ENCODE assay signal across 39 mouse cellular contexts in the genomic region with DNA sequence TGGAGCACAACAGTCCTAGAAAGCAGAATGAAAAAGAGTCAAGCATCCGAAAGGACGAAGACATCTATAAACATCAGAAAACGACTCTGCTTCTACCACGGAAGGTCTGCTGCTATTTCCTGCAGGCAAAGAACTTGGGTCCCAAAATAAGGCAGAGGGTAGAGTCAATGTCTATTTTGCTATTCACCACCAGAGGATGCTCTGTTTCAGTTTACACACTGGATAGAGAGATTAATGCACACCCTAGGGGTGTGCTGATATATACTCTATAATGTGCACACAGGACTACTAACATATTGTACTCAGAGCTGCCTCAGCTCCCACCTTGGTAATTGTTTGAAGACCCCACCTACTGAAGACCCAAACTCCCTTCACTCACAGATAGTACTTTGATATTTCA. TPM values are rescaled to one million over a fixed set of nuclear protein-coding genes. Genes with fewer than 3 reads are reported as not detected.
DNase-seq lines count a peak whose midpoint lies in the region; ATAC-seq and TF ChIP-seq lines count a peak whose summit lies in the region.
"Had no signal": no experiment of that assay in that cellular context is flagged by ENCODE, and none has a peak within 500 bp of the region (broad histone marks: within the 10 kb centered on the region; RNA-seq: fewer than 3 reads in every experiment).

No protein-coding gene starts in this region.

- no peak overlapping the region for H3K4me3 ChIP-seq in left cerebral cortex, adult 2 months
- H3K4me3 ChIP-seq in CH12.LX (replicated peaks in 1 of 3; ENCODE audit: low read depth in 2 of 3, low read length in 2 of 3, poor library complexity in 1 of 3): no peak overlapping the region
- H3K4me3 ChIP-seq: hindbrain, embryonic 15.5 days; midbrain, embryonic 15.5 days; neural tube, embryonic 12.5 days had no signal

- no peak for TF ChIP-seq POLR2A in CH12.LX (IDR thresholded peaks at IDR 0.05; ENCODE audit: low read depth, low read length)

- no peak for DNase-seq in left cerebral cortex, adult 2 months (ENCODE audit: extremely low spot score in 1 of 2, low spot score in 2 of 2)
- no peak for DNase-seq in left cerebral cortex, postnatal 4 days
- DNase-seq in 416B (ENCODE audit: low read depth) (peak; percentile 45), CH12.LX (ENCODE audit: extremely low read depth) (peak; percentile 12)
- no peak for DNase-seq in cerebellum, adult 9-10 months
- no peak for DNase-seq in adrenal gland, postnatal 10 days
- DNase-seq: adrenal gland, postnatal 25 days; cerebellum, adult 11-12 months; cerebellum, postnatal 10 days; gastrocnemius, adult 2 months; gastrocnemius, postnatal 36 days; heart, adult 18-20 months; kidney, adult 9 months; kidney, postnatal 10 days; lung, postnatal 4 days; thymus, postnatal 14 days had no signal

- in situ Hi-C loops in CH12.LX (cut with MboI; ENCODE audit: low pct_ligation_motif_present, low pct_unique_long_range_greater_than_20kb, low sequenced_read_pairs): no loop called here

- peak; percentile 27; the same call in 1 of the 2 replicates for TF ChIP-seq CTCF in left cerebral cortex, adult 2 months (IDR thresholded peaks at IDR 0.05)
- TF ChIP-seq CTCF in CH12.LX (conservative IDR thresholded peaks at IDR 0.05 in 1 of 2, IDR thresholded peaks at IDR 0.05 in 1 of 2; ENCODE audit: low read depth in 2 of 2, low read length in 2 of 2): peak; percentile 38 to 59; a peak in 3 of 4 replicates

- no peak overlapping the region for H3K4me2 ChIP-seq in CH12.LX (ENCODE audit: insufficient read depth, low read depth, poor library complexity, severe bottlenecking)

- H3K27me3 ChIP-seq in CH12.LX (replicated peaks): no peaks in the 10 kb centered on the region
- H3K27me3 ChIP-seq: heart, embryonic 12.5 days; hindbrain, embryonic 15.5 days; liver, embryonic 15.5 days; lung, embryonic 15.5 days; midbrain, embryonic 15.5 days; neural tube, embryonic 12.5 days had no signal

- peaks cover 4 to 21% of the 10 kb centered on the region in 2 experiments for H3K4me1 ChIP-seq in CH12.LX (ENCODE audit: control insufficient read depth in 1 of 2, insufficient read depth in 2 of 2)
- H3K4me1 ChIP-seq: hindbrain, embryonic 15.5 days; midbrain, embryonic 15.5 days; neural tube, embryonic 12.5 days had no signal

- TF ChIP-seq RAD21 in CH12.LX (IDR thresholded peaks at IDR 0.05; ENCODE audit: low read depth, low read length): peak; percentile 18

- H3K9me3 ChIP-seq in CH12.LX (replicated peaks; ENCODE audit: low read length): no peaks in the 10 kb centered on the region
- H3K9me3 ChIP-seq: heart, embryonic 12.5 days; hindbrain, embryonic 15.5 days; liver, embryonic 15.5 days; lung, embryonic 15.5 days; midbrain, embryonic 15.5 days; neural tube, embryonic 12.5 days had no signal

- dilution Hi-C loops in CH12.LX (cut with MboI; ENCODE audit: extremely low pct_ligation_motif_present, extremely low pct_unique_long_range_greater_than_20kb, low sequenced_read_pairs): no loop called here

- no peaks in the 10 kb centered on the region; the same call in 1 of the 2 replicates for H3K79me2 ChIP-seq in CH12.LX (replicated peaks; ENCODE audit: control insufficient read depth, extremely low read depth, insufficient read depth, poor library complexity, severe bottlenecking)

- ATAC-seq in megakaryocyte-erythroid progenitor cell, adult 5-6 weeks (replicated peaks; ENCODE audit: low FRiP score, low TSS enrichment, poor library complexity, severe bottlenecking): peak; percentile 54
- ATAC-seq: forebrain, embryonic 16.5 days; midbrain, embryonic 15.5 days had no signal

- TF ChIP-seq EP300 in CH12.LX (IDR thresholded peaks at IDR 0.05; ENCODE audit: low read length): no peak

- intact Hi-C loops in left cerebral cortex, adult 2 months (cut with DNase I): no loop called here
- intact Hi-C loops in left cerebral cortex, postnatal 4 days (cut with DNase I): no loop called here

- H3K27ac ChIP-seq in left cerebral cortex, adult 2 months: no peak overlapping the region
- no peak overlapping the region for H3K27ac ChIP-seq in CH12.LX (ENCODE audit: insufficient read depth, low read depth)
- H3K27ac ChIP-seq: hindbrain, embryonic 15.5 days; liver, embryonic 15.5 days; lung, embryonic 15.5 days; midbrain, embryonic 15.5 days; neural tube, embryonic 12.5 days had no signal

- peaks cover 10 to 24% of the 10 kb centered on the region in 2 experiments for H3K36me3 ChIP-seq in CH12.LX (replicated peaks in 1 of 2; ENCODE audit: control insufficient read depth in 1 of 2, insufficient read depth in 1 of 2, low read length in 1 of 2)
- H3K36me3 ChIP-seq: hindbrain, embryonic 15.5 days; lung, embryonic 15.5 days; midbrain, embryonic 15.5 days; neural tube, embryonic 12.5 days had no signal

- no peak overlapping the region for H3K9ac ChIP-seq in CH12.LX (ENCODE audit: insufficient read depth, low read depth)
- H3K9ac ChIP-seq: heart, embryonic 12.5 days; hindbrain, embryonic 15.5 days; liver, embryonic 15.5 days; lung, embryonic 15.5 days; midbrain, embryonic 15.5 days; neural tube, embryonic 12.5 days had no signal

TF ChIP-seq in CH12.LX, 34 proteins besides CTCF, POLR2A, EP300 and RAD21:
- TF ChIP-seq SMC3 (IDR thresholded peaks at IDR 0.05; ENCODE audit: low read depth, low read length) (peak; percentile 22; the same call in 1 of the 2 replicates), PAX5 (IDR thresholded peaks at IDR 0.05; ENCODE audit: low read length) (no peak)

RNA-seq across cellular contexts. Expression of gene Trim21, which starts 0.9 kb away (rescaled TPM):
- total RNA-seq in left cerebral cortex, adult 2 months (2021): 1 to 10 TPM; 2.7 to 4.0 TPM
- 1 to 10 TPM; 1.9 to 2.3 TPM for total RNA-seq in left cerebral cortex, postnatal 4 days (2021)
- 10.4 and 10.5 TPM in 2 replicates for total RNA-seq in CH12.LX (2012; rRNA removed)
- 15.4 and 16.1 TPM in 2 replicates for total RNA-seq in CH12.LX (2014; rRNA removed)
- 16.5 TPM in 2 replicates for polyA plus RNA-seq in CH12.LX (2012; ENCODE audit: insufficient read length, low read depth)
- 10.2 and 20.0 TPM in 2 replicates for total RNA-seq in megakaryocyte-erythroid progenitor cell, adult 5-6 weeks (2014; fragmentation: Nextera tagmentation)
- total RNA-seq in megakaryocyte-erythroid progenitor cell, adult 5-6 weeks (2017): 24.0 and 31.5 TPM in 2 replicates
- total RNA-seq in adrenal gland, postnatal 10 days (2021): 10 to 100 TPM; 10.1 to 15.8 TPM
- polyA plus RNA-seq: forebrain, embryonic 16.5 days; midbrain, embryonic 15.5 days; neural tube, embryonic 12.5 days had no signal

RNA-seq across cellular contexts. Expression of gene Olfr550, which starts 5.0 kb away (rescaled TPM):
- under 1 TPM; 0.25 to 0.42 TPM for total RNA-seq in left cerebral cortex, adult 2 months (2021)
- under 1 TPM in 1 of 2 experiments, not detected in 1; 0.08 TPM for total RNA-seq in left cerebral cortex, postnatal 4 days (2021)
- not detected in 2 replicates for total RNA-seq in CH12.LX (2012; rRNA removed)
- total RNA-seq in CH12.LX (2014; rRNA removed): not detected in 2 replicates
- not detected in 2 replicates for polyA plus RNA-seq in CH12.LX (2012; ENCODE audit: insufficient read length, low read depth)
- total RNA-seq in megakaryocyte-erythroid progenitor cell, adult 5-6 weeks (2014; fragmentation: Nextera tagmentation): not detected in 2 replicates
- total RNA-seq in megakaryocyte-erythroid progenitor cell, adult 5-6 weeks (2017): 0.04 TPM in 1 of 2 replicates, not detected in the other
- not detected for total RNA-seq in adrenal gland, postnatal 10 days (2021)
- total RNA-seq: adrenal gland, postnatal 25 days; hematopoietic stem cell, adult 5-6 weeks had no signal
- polyA plus RNA-seq: C2C12; erythroblast, embryonic 14.5 days; forebrain, embryonic 11.5 days; forebrain, embryonic 16.5 days; heart, embryonic 12.5 days; heart, postnatal 0 days; hindbrain, embryonic 15.5 days; large intestine, adult 2 months; limb, embryonic 14.5 days; liver, embryonic 15.5 days; lung, embryonic 15.5 days; midbrain, embryonic 15.5 days; neural tube, embryonic 12.5 days; stomach, embryonic 14.5 days; urinary bladder, adult 2 months had no signal

RNA-seq across cellular contexts. Expression of gene Olfr549, which starts 16.5 kb away (rescaled TPM):
- not detected for total RNA-seq in left cerebral cortex, adult 2 months (2021)
- total RNA-seq in left cerebral cortex, postnatal 4 days (2021): not detected
- total RNA-seq in CH12.LX (2012; rRNA removed): not detected in 2 replicates
- total RNA-seq in CH12.LX (2014; rRNA removed): not detected in 2 replicates
- not detected in 2 replicates for polyA plus RNA-seq in CH12.LX (2012; ENCODE audit: insufficient read length, low read depth)
- not detected in 2 replicates for total RNA-seq in megakaryocyte-erythroid progenitor cell, adult 5-6 weeks (2014; fragmentation: Nextera tagmentation)
- total RNA-seq in megakaryocyte-erythroid progenitor cell, adult 5-6 weeks (2017): not detected in 2 replicates
- total RNA-seq in adrenal gland, postnatal 10 days (2021): not detected
- total RNA-seq: adrenal gland, postnatal 25 days; gastrocnemius, adult 2 months; gastrocnemius, postnatal 36 days; heart, adult 18-20 months; hematopoietic stem cell, adult 5-6 weeks; layer of hippocampus, postnatal 10 days; left cerebral cortex, adult 18-20 months; left cerebral cortex, postnatal 25 days had no signal
- polyA plus RNA-seq: C2C12; cortical plate, adult 2 months; embryonic facial prominence, embryonic 14.5 days; erythroblast, embryonic 14.5 days; forebrain, embryonic 11.5 days; forebrain, embryonic 16.5 days; heart, embryonic 12.5 days; heart, postnatal 0 days; hindbrain, embryonic 15.5 days; inflammation-experienced regulatory T-cells, adult 6 months; large intestine, adult 2 months; limb, embryonic 14.5 days; liver, embryonic 15.5 days; lung, embryonic 15.5 days; midbrain, embryonic 15.5 days; neural tube, embryonic 12.5 days; stomach, embryonic 14.5 days; urinary bladder, adult 2 months had no signal

RNA-seq across cellular contexts. Expression of gene Olfr551, which starts 25.5 kb away (rescaled TPM):
- not detected for total RNA-seq in left cerebral cortex, adult 2 months (2021)
- total RNA-seq in left cerebral cortex, postnatal 4 days (2021): not detected
- total RNA-seq in CH12.LX (2012; rRNA removed) (not detected in 2 replicates), CH12.LX (2014; rRNA removed) (not detected in 2 replicates)
- not detected in 2 replicates for polyA plus RNA-seq in CH12.LX (2012; ENCODE audit: insufficient read length, low read depth)
- not detected in 2 replicates for total RNA-seq in megakaryocyte-erythroid progenitor cell, adult 5-6 weeks (2014; fragmentation: Nextera tagmentation)
- not detected in 2 replicates for total RNA-seq in megakaryocyte-erythroid progenitor cell, adult 5-6 weeks (2017)
- total RNA-seq in adrenal gland, postnatal 10 days (2021): not detected
- total RNA-seq: adrenal gland, postnatal 25 days; gastrocnemius, adult 2 months; gastrocnemius, postnatal 36 days; heart, adult 18-20 months; hematopoietic stem cell, adult 5-6 weeks; layer of hippocampus, postnatal 10 days; left cerebral cortex, adult 18-20 months; left cerebral cortex, postnatal 25 days had no signal
- polyA plus RNA-seq: C2C12; cortical plate, adult 2 months; erythroblast, embryonic 14.5 days; forebrain, embryonic 11.5 days; forebrain, embryonic 16.5 days; heart, embryonic 12.5 days; heart, postnatal 0 days; hindbrain, embryonic 15.5 days; large intestine, adult 2 months; limb, embryonic 14.5 days; liver, embryonic 15.5 days; lung, embryonic 15.5 days; midbrain, embryonic 15.5 days; neural tube, embryonic 12.5 days; stomach, embryonic 14.5 days; urinary bladder, adult 2 months had no signal

RNA-seq across cellular contexts. Expression of gene Olfr548-ps1, which starts 25.5 kb away (rescaled TPM):
- not detected for total RNA-seq in left cerebral cortex, adult 2 months (2021)
- total RNA-seq in left cerebral cortex, postnatal 4 days (2021): not detected
- total RNA-seq in CH12.LX (2012; rRNA removed) (not detected in 2 replicates), CH12.LX (2014; rRNA removed) (not detected in 2 replicates)
- not detected in 2 replicates for polyA plus RNA-seq in CH12.LX (2012; ENCODE audit: insufficient read length, low read depth)
- not detected in 2 replicates for total RNA-seq in megakaryocyte-erythroid progenitor cell, adult 5-6 weeks (2014; fragmentation: Nextera tagmentation)
- total RNA-seq in megakaryocyte-erythroid progenitor cell, adult 5-6 weeks (2017): not detected in 2 replicates
- not detected for total RNA-seq in adrenal gland, postnatal 10 days (2021)
- total RNA-seq: adrenal gland, postnatal 25 days; gastrocnemius, adult 2 months; gastrocnemius, postnatal 36 days; heart, adult 18-20 months; hematopoietic stem cell, adult 5-6 weeks; layer of hippocampus, postnatal 10 days; left cerebral cortex, adult 18-20 months; left cerebral cortex, postnatal 25 days had no signal
- polyA plus RNA-seq: C2C12; cortical plate, adult 2 months; embryonic facial prominence, embryonic 14.5 days; erythroblast, embryonic 14.5 days; forebrain, embryonic 11.5 days; forebrain, embryonic 16.5 days; heart, embryonic 12.5 days; heart, postnatal 0 days; hindbrain, embryonic 15.5 days; inflammation-experienced regulatory T-cells, adult 6 months; large intestine, adult 2 months; limb, embryonic 14.5 days; liver, embryonic 15.5 days; lung, embryonic 15.5 days; midbrain, embryonic 15.5 days; neural tube, embryonic 12.5 days; stomach, embryonic 14.5 days; urinary bladder, adult 2 months had no signal

Comparison
In these comparisons a context has a peak if more than half of its experiments do, and no peak if none do; other contexts are left out.
1. DNase-seq: peak in 416B (single experiment) and CH12.LX (single experiment); none in left cerebral cortex, adult 2 months (0 of 2), left cerebral cortex, postnatal 4 days (single experiment), cerebellum, adult 9-10 months (single experiment) and adrenal gland, postnatal 10 days (single experiment).